ENCODE assay signal across 21 mouse cellular contexts in genomic region chr13:112442867-112443529, GRCm38 (mm10). TPM values are rescaled to one million over a fixed set of nuclear protein-coding genes. Genes with fewer than 3 reads are reported as not detected.
DNase-seq lines count a peak whose midpoint lies in the region; ATAC-seq lines count a peak whose summit lies in the region.
"Had no signal": no experiment of that assay in that cellular context is flagged by ENCODE, and none has a peak within 500 bp of the region (broad histone marks: within the 10 kb centered on the region; RNA-seq: fewer than 3 reads in every experiment).

No protein-coding gene starts in this region.

- peaks cover 13% of the 10 kb centered on the region; the same call in 1 of the 2 replicates for H3K4me1 ChIP-seq in intestine, embryonic 14.5 days (replicated peaks; ENCODE audit: control insufficient read depth, insufficient read depth, low read length)
- H3K4me1 ChIP-seq in intestine, embryonic 16.5 days (ENCODE audit: control insufficient read depth, insufficient read depth, low read length) = peaks cover 9% of the 10 kb centered on the region; the same call in 1 of the 2 replicates

- no peak overlapping the region for H3K27ac ChIP-seq in intestine, embryonic 14.5 days (ENCODE audit: low read depth)
- no peak overlapping the region for H3K27ac ChIP-seq in intestine, embryonic 16.5 days (ENCODE audit: low read length)
- H3K27ac ChIP-seq: embryonic facial prominence, embryonic 10.5 days; heart, embryonic 10.5 days; hindbrain, embryonic 15.5 days had no signal

- H3K9ac ChIP-seq in intestine, embryonic 14.5 days (ENCODE audit: low read length) = no peak overlapping the region
- H3K9ac ChIP-seq in intestine, embryonic 16.5 days (ENCODE audit: low read depth, low read length) = no peak overlapping the region
- H3K9ac ChIP-seq: hindbrain, embryonic 15.5 days; lung, embryonic 14.5 days had no signal

- no peak overlapping the region for H3K4me2 ChIP-seq in intestine, embryonic 14.5 days (ENCODE audit: low read length)
- no peak overlapping the region for H3K4me2 ChIP-seq in intestine, embryonic 16.5 days (ENCODE audit: low read depth, low read length)
- H3K4me2 ChIP-seq: hindbrain, embryonic 15.5 days; liver, embryonic 11.5 days; lung, embryonic 14.5 days had no signal

- no peaks in the 10 kb centered on the region for H3K9me3 ChIP-seq in intestine, embryonic 14.5 days (ENCODE audit: control insufficient read depth, low read length)
- H3K9me3 ChIP-seq in intestine, embryonic 16.5 days (ENCODE audit: control insufficient read depth, low read length) = no peaks in the 10 kb centered on the region
- H3K9me3 ChIP-seq: embryonic facial prominence, embryonic 10.5 days; heart, embryonic 10.5 days; hindbrain, embryonic 15.5 days had no signal

- peak; percentile 28 for DNase-seq in intestine, embryonic 14.5 days (ENCODE audit: low spot score)
- peak; percentile 79 for DNase-seq in NIH3T3 (ENCODE audit: low read depth)
- peak; percentile 16 to 43 for DNase-seq in monocyte, adult 2 months (ENCODE audit: low read depth in 1 of 2, low spot score in 2 of 2)
- DNase-seq in spleen, adult 12 weeks (ENCODE audit: low spot score) = no peak
- no peak for DNase-seq in kidney, adult 9 months
- DNase-seq in testis, postnatal 14 days (ENCODE audit: low spot score) = no peak
- DNase-seq: cerebellum, adult 11 months; cerebellum, postnatal 25 days; gastrocnemius, postnatal 14 days; heart, postnatal 14 days; kidney, adult 18-20 months; kidney, postnatal 36 days; layer of hippocampus, adult 9-11 months; lung, embryonic 14.5 days; right cerebral cortex, postnatal 25 days had no signal

- no peaks in the 10 kb centered on the region for H3K27me3 ChIP-seq in intestine, embryonic 14.5 days (replicated peaks; ENCODE audit: control insufficient read depth, insufficient read depth, low read length)
- no peaks in the 10 kb centered on the region for H3K27me3 ChIP-seq in intestine, embryonic 16.5 days (replicated peaks; ENCODE audit: control insufficient read depth, insufficient read depth, low read length)
- H3K27me3 ChIP-seq: hindbrain, embryonic 15.5 days had no signal

- H3K4me3 ChIP-seq in intestine, embryonic 14.5 days (ENCODE audit: low read depth, low read length) = no peak overlapping the region
- no peak overlapping the region for H3K4me3 ChIP-seq in intestine, embryonic 16.5 days (ENCODE audit: low read length)
- H3K4me3 ChIP-seq: embryonic facial prominence, embryonic 10.5 days; heart, embryonic 10.5 days; hindbrain, embryonic 15.5 days had no signal

- H3K36me3 ChIP-seq in intestine, embryonic 14.5 days (ENCODE audit: control insufficient read depth, insufficient read depth, low read length) = no peaks in the 10 kb centered on the region
- H3K36me3 ChIP-seq in intestine, embryonic 16.5 days (ENCODE audit: control insufficient read depth, insufficient read depth, low read length) = no peaks in the 10 kb centered on the region
- H3K36me3 ChIP-seq: embryonic facial prominence, embryonic 10.5 days; heart, embryonic 10.5 days; hindbrain, embryonic 15.5 days had no signal

- ATAC-seq in intestine, embryonic 14.5 days (replicated peaks; ENCODE audit: low FRiP score, low TSS enrichment, low read depth) = no peak
- ATAC-seq in intestine, embryonic 16.5 days = no peak
- ATAC-seq in granulocyte monocyte progenitor cell, adult 5-6 weeks (replicated peaks; ENCODE audit: poor library complexity, severe bottlenecking) = peak; percentile 51

- 70% methylated on average over 7 of the region's 7 CpGs for WGBS in intestine, embryonic 14.5 days
- 77% methylated on average over 7 of the region's 7 CpGs for WGBS in intestine, embryonic 16.5 days

RNA-seq across cellular contexts. Expression of gene Il6st, which starts 20.9 kb away (rescaled TPM):
- polyA plus RNA-seq in intestine, embryonic 14.5 days (2014; fragmentation: Nextera tagmentation; extraction: Ambion mirVana) = 46.2 and 46.5 TPM in 2 replicates
- polyA plus RNA-seq in intestine, embryonic 16.5 days (2015; fragmentation: Nextera tagmentation; extraction: Ambion mirVana) = 24.5 and 28.9 TPM in 2 replicates
- 47.5 and 70.5 TPM in 2 replicates for total RNA-seq in granulocyte monocyte progenitor cell, adult 5-6 weeks (2014; fragmentation: Nextera tagmentation)
- 29.1 and 33.4 TPM in 2 replicates for total RNA-seq in granulocyte monocyte progenitor cell, adult 5-6 weeks (2017)

Comparison
In these comparisons a context has a peak if more than half of its experiments do, and no peak if none do; other contexts are left out.
1. DNase-seq: peak in intestine, embryonic 14.5 days (single experiment), NIH3T3 (single experiment) and monocyte, adult 2 months (2 of 2); none in spleen, adult 12 weeks (single experiment), kidney, adult 9 months (single experiment) and testis, postnatal 14 days (single experiment).